In genomic region chr13:72266174-72266768, GRCm38 (mm10) we compare ENCODE assay signal across 21 mouse cellular contexts.
DNase-seq lines count a peak whose midpoint lies in the region; ATAC-seq and TF ChIP-seq lines count a peak whose summit lies in the region.
"Had no signal": no experiment of that assay in that cellular context is flagged by ENCODE, and none has a peak within 500 bp of the region (broad histone marks: within the 10 kb centered on the region; RNA-seq: fewer than 3 reads in every experiment).

No protein-coding gene starts in this region.

- no peaks in the 10 kb centered on the region for H3K36me3 ChIP-seq in forebrain, embryonic 14.5 days (ENCODE audit: control insufficient read depth, insufficient read depth, low read length)
- H3K36me3 ChIP-seq in forebrain, embryonic 11.5 days (ENCODE audit: control insufficient read depth, insufficient read depth, low read length), result no peaks in the 10 kb centered on the region
- no peaks in the 10 kb centered on the region for H3K36me3 ChIP-seq in hindbrain, embryonic 12.5 days
- no peaks in the 10 kb centered on the region for H3K36me3 ChIP-seq in hindbrain, embryonic 11.5 days (ENCODE audit: control insufficient read depth, insufficient read depth, low read length)
- H3K36me3 ChIP-seq in midbrain, embryonic 16.5 days (ENCODE audit: control insufficient read depth, insufficient read depth, low read length), result no peaks in the 10 kb centered on the region
- no peaks in the 10 kb centered on the region for H3K36me3 ChIP-seq in midbrain, embryonic 11.5 days (ENCODE audit: control insufficient read depth, insufficient read depth, low read length)
- no peaks in the 10 kb centered on the region for H3K36me3 ChIP-seq in midbrain, postnatal 0 days (ENCODE audit: insufficient read depth, low read length)
- H3K36me3 ChIP-seq: embryonic facial prominence, embryonic 15.5 days; forebrain, embryonic 10.5 days; G1E; limb, embryonic 15.5 days; liver, embryonic 15.5 days; neural tube, embryonic 12.5 days had no signal

- 0 out of 2 replicates have a peak, but pooled peaks cover 3% of the 10 kb centered on the region for H3K27me3 ChIP-seq in forebrain, embryonic 14.5 days (replicated peaks; ENCODE audit: control insufficient read depth, insufficient read depth, low read length)
- no peaks in the 10 kb centered on the region for H3K27me3 ChIP-seq in forebrain, embryonic 11.5 days (ENCODE audit: control insufficient read depth, insufficient read depth, low read length)
- H3K27me3 ChIP-seq in hindbrain, embryonic 12.5 days, result no peaks in the 10 kb centered on the region
- H3K27me3 ChIP-seq in hindbrain, embryonic 11.5 days (ENCODE audit: control insufficient read depth, insufficient read depth, low read length), result no peaks in the 10 kb centered on the region
- no peaks in the 10 kb centered on the region for H3K27me3 ChIP-seq in midbrain, embryonic 16.5 days (ENCODE audit: control insufficient read depth, insufficient read depth, low read depth, low read length)
- no peaks in the 10 kb centered on the region for H3K27me3 ChIP-seq in midbrain, embryonic 11.5 days (ENCODE audit: control insufficient read depth, insufficient read depth, low read length)
- H3K27me3 ChIP-seq in midbrain, postnatal 0 days (ENCODE audit: insufficient read depth, low read length), result no peaks in the 10 kb centered on the region
- H3K27me3 ChIP-seq: embryonic facial prominence, embryonic 15.5 days; limb, embryonic 15.5 days; liver, embryonic 15.5 days had no signal

- WGBS in forebrain, embryonic 14.5 days, result 58% methylated on average over 12 of the region's 12 CpGs
- WGBS in forebrain, embryonic 11.5 days, result 87% methylated on average over 12 of the region's 12 CpGs
- 75% methylated on average over 12 of the region's 12 CpGs for WGBS in hindbrain, embryonic 12.5 days
- 86% methylated on average over 12 of the region's 12 CpGs for WGBS in hindbrain, embryonic 11.5 days
- WGBS in midbrain, embryonic 16.5 days, result 74% methylated on average over 12 of the region's 12 CpGs
- WGBS in midbrain, embryonic 11.5 days, result 91% methylated on average over 12 of the region's 12 CpGs
- WGBS in midbrain, postnatal 0 days, result 68% methylated on average over 12 of the region's 12 CpGs

- DNase-seq in forebrain, embryonic 14.5 days (ENCODE audit: low spot score), result peak; percentile 24
- DNase-seq in forebrain, embryonic 11.5 days (ENCODE audit: low spot score), result no peak
- no peak for DNase-seq in hindbrain, embryonic 11.5 days (ENCODE audit: low spot score)
- DNase-seq in midbrain, embryonic 11.5 days (ENCODE audit: low spot score, missing footprints), result no peak
- peak; percentile 65 for DNase-seq in midbrain, postnatal 0 days (ENCODE audit: low spot score)
- DNase-seq: adrenal gland, postnatal 10 days; cerebellum, postnatal 25 days; gastrocnemius, postnatal 14 days; kidney, adult 11 months; right cerebral cortex, postnatal 25 days; thymus, postnatal 36 days had no signal

- no peaks in the 10 kb centered on the region for H3K9me3 ChIP-seq in forebrain, embryonic 14.5 days (replicated peaks; ENCODE audit: control insufficient read depth, low read length)
- no peaks in the 10 kb centered on the region for H3K9me3 ChIP-seq in forebrain, embryonic 11.5 days (ENCODE audit: control insufficient read depth, low read length)
- H3K9me3 ChIP-seq in hindbrain, embryonic 12.5 days (replicated peaks), result no peaks in the 10 kb centered on the region
- H3K9me3 ChIP-seq in hindbrain, embryonic 11.5 days (ENCODE audit: control insufficient read depth, low read length), result no peaks in the 10 kb centered on the region
- H3K9me3 ChIP-seq in midbrain, embryonic 16.5 days (replicated peaks; ENCODE audit: control insufficient read depth, low read length, poor library complexity, severe bottlenecking), result no peaks in the 10 kb centered on the region
- no peaks in the 10 kb centered on the region for H3K9me3 ChIP-seq in midbrain, embryonic 11.5 days (ENCODE audit: control insufficient read depth, low read length)
- H3K9me3 ChIP-seq in midbrain, postnatal 0 days (ENCODE audit: low read length), result no peaks in the 10 kb centered on the region
- H3K9me3 ChIP-seq: embryonic facial prominence, embryonic 15.5 days; forebrain, embryonic 10.5 days; limb, embryonic 15.5 days; liver, embryonic 15.5 days; neural tube, embryonic 12.5 days had no signal

- no peak overlapping the region for H3K4me2 ChIP-seq in forebrain, embryonic 14.5 days (ENCODE audit: low read length)
- no peak overlapping the region for H3K4me2 ChIP-seq in forebrain, embryonic 11.5 days (ENCODE audit: low read depth, low read length, severe bottlenecking)
- H3K4me2 ChIP-seq in hindbrain, embryonic 12.5 days (replicated peaks), result no peak overlapping the region
- H3K4me2 ChIP-seq in hindbrain, embryonic 11.5 days (replicated peaks; ENCODE audit: low read depth, low read length), result no peak overlapping the region
- H3K4me2 ChIP-seq in midbrain, embryonic 16.5 days (ENCODE audit: low read length), result no peak overlapping the region
- no peak overlapping the region for H3K4me2 ChIP-seq in midbrain, embryonic 11.5 days
- no peak overlapping the region for H3K4me2 ChIP-seq in midbrain, postnatal 0 days (ENCODE audit: low read depth, low read length, poor library complexity, severe bottlenecking)
- H3K4me2 ChIP-seq: embryonic facial prominence, embryonic 15.5 days; limb, embryonic 15.5 days; liver, embryonic 15.5 days; neural tube, embryonic 12.5 days had no signal

- H3K27ac ChIP-seq in forebrain, embryonic 14.5 days (ENCODE audit: low read depth, low read length), result no peak overlapping the region
- no peak overlapping the region for H3K27ac ChIP-seq in forebrain, embryonic 11.5 days (ENCODE audit: low read depth, low read length)
- no peak overlapping the region for H3K27ac ChIP-seq in hindbrain, embryonic 12.5 days
- H3K27ac ChIP-seq in hindbrain, embryonic 11.5 days (ENCODE audit: low read depth, low read length), result no peak overlapping the region
- H3K27ac ChIP-seq in midbrain, embryonic 16.5 days (ENCODE audit: low read length), result no peak overlapping the region; the same call in 1 of the 2 replicates
- no peak overlapping the region for H3K27ac ChIP-seq in midbrain, embryonic 11.5 days (ENCODE audit: low read depth, low read length)
- H3K27ac ChIP-seq in midbrain, postnatal 0 days (ENCODE audit: low read depth, low read length), result no peak overlapping the region
- H3K27ac ChIP-seq: embryonic facial prominence, embryonic 15.5 days; forebrain, embryonic 10.5 days; limb, embryonic 15.5 days; liver, embryonic 15.5 days; macrophage; neural tube, embryonic 12.5 days had no signal

- TF ChIP-seq CTCF in midbrain, postnatal 0 days (IDR thresholded peaks at IDR 0.05), result no peak

- no peak overlapping the region for H3K9ac ChIP-seq in forebrain, embryonic 14.5 days (ENCODE audit: low read length)
- no peak overlapping the region for H3K9ac ChIP-seq in forebrain, embryonic 11.5 days (ENCODE audit: low read length)
- no peak overlapping the region for H3K9ac ChIP-seq in hindbrain, embryonic 12.5 days
- H3K9ac ChIP-seq in hindbrain, embryonic 11.5 days (ENCODE audit: low read depth, low read length), result no peak overlapping the region
- no peak overlapping the region for H3K9ac ChIP-seq in midbrain, embryonic 16.5 days (ENCODE audit: low read depth, low read length)
- no peak overlapping the region for H3K9ac ChIP-seq in midbrain, embryonic 11.5 days (ENCODE audit: low read length)
- H3K9ac ChIP-seq in midbrain, postnatal 0 days (replicated peaks; ENCODE audit: low read length, poor library complexity, severe bottlenecking), result no peak overlapping the region
- H3K9ac ChIP-seq: embryonic facial prominence, embryonic 15.5 days; limb, embryonic 15.5 days; liver, embryonic 15.5 days; neural tube, embryonic 12.5 days had no signal

- peaks cover 13% of the 10 kb centered on the region for H3K4me1 ChIP-seq in forebrain, embryonic 14.5 days (ENCODE audit: control insufficient read depth, insufficient read depth, low read length)
- no peaks in the 10 kb centered on the region for H3K4me1 ChIP-seq in forebrain, embryonic 11.5 days (replicated peaks; ENCODE audit: control insufficient read depth, insufficient read depth, low read length)
- H3K4me1 ChIP-seq in hindbrain, embryonic 12.5 days, result 0 out of 2 replicates have a peak, but pooled peaks cover 12% of the 10 kb centered on the region
- no peaks in the 10 kb centered on the region for H3K4me1 ChIP-seq in hindbrain, embryonic 11.5 days (replicated peaks; ENCODE audit: control insufficient read depth, insufficient read depth, low read length)
- peaks cover 6% of the 10 kb centered on the region; the same call in 1 of the 2 replicates for H3K4me1 ChIP-seq in midbrain, embryonic 16.5 days (ENCODE audit: control insufficient read depth, insufficient read depth, low read length)
- no peaks in the 10 kb centered on the region for H3K4me1 ChIP-seq in midbrain, embryonic 11.5 days (ENCODE audit: control insufficient read depth, insufficient read depth, low read length)
- no peaks in the 10 kb centered on the region for H3K4me1 ChIP-seq in midbrain, postnatal 0 days (ENCODE audit: insufficient read depth, low read length)
- H3K4me1 ChIP-seq: embryonic facial prominence, embryonic 15.5 days; limb, embryonic 15.5 days; liver, embryonic 15.5 days had no signal

- H3K4me3 ChIP-seq in forebrain, embryonic 14.5 days (ENCODE audit: low read depth, low read length), result no peak overlapping the region
- no peak overlapping the region for H3K4me3 ChIP-seq in forebrain, embryonic 11.5 days (ENCODE audit: low read depth, low read length)
- no peak overlapping the region for H3K4me3 ChIP-seq in hindbrain, embryonic 12.5 days
- no peak overlapping the region for H3K4me3 ChIP-seq in hindbrain, embryonic 11.5 days (ENCODE audit: low read depth, low read length)
- H3K4me3 ChIP-seq in midbrain, embryonic 16.5 days (ENCODE audit: low read depth, low read length), result no peak overlapping the region
- no peak overlapping the region for H3K4me3 ChIP-seq in midbrain, embryonic 11.5 days (ENCODE audit: low read depth, low read length)
- H3K4me3 ChIP-seq in midbrain, postnatal 0 days (ENCODE audit: low read depth, low read length), result no peak overlapping the region
- H3K4me3 ChIP-seq: embryonic facial prominence, embryonic 15.5 days; forebrain, embryonic 10.5 days; limb, embryonic 15.5 days; liver, embryonic 15.5 days; neural tube, embryonic 12.5 days had no signal

- ATAC-seq in forebrain, embryonic 14.5 days, result 0 out of 2 replicates have a peak, but pooled peaks have one; percentile 8
- ATAC-seq in forebrain, embryonic 11.5 days (replicated peaks; ENCODE audit: low FRiP score), result no peak
- 0 out of 2 replicates have a peak, but pooled peaks have one; percentile 35 for ATAC-seq in hindbrain, embryonic 12.5 days (ENCODE audit: low FRiP score)
- no peak for ATAC-seq in hindbrain, embryonic 11.5 days (ENCODE audit: low FRiP score)
- ATAC-seq in midbrain, embryonic 16.5 days, result 0 out of 2 replicates have a peak, but pooled peaks have one; percentile 29
- no peak for ATAC-seq in midbrain, embryonic 11.5 days (ENCODE audit: low FRiP score)
- no peak for ATAC-seq in midbrain, postnatal 0 days (ENCODE audit: low FRiP score)
- ATAC-seq: activated CD4-positive, CD25-positive, alpha-beta regulatory T cell, adult 4 months had no signal

Comparison
In these comparisons a context has a peak if more than half of its experiments do, and no peak if none do; other contexts are left out.
1. ATAC-seq: peak in forebrain, embryonic 14.5 days (single experiment), hindbrain, embryonic 12.5 days (single experiment) and midbrain, embryonic 16.5 days (single experiment); none in forebrain, embryonic 11.5 days (single experiment), hindbrain, embryonic 11.5 days (single experiment), midbrain, embryonic 11.5 days (single experiment) and midbrain, postnatal 0 days (single experiment).
2. DNase-seq: peak in forebrain, embryonic 14.5 days (single experiment) and midbrain, postnatal 0 days (single experiment); none in forebrain, embryonic 11.5 days (single experiment), hindbrain, embryonic 11.5 days (single experiment) and midbrain, embryonic 11.5 days (single experiment).